Mouse (Mus musculus) kidney, adult 2 months (tissue): ENCODE measurements at regions not wholly inside any gene's neighbourhood (a gene's known extent, or its start where the extent isn't known, plus 50 kb on each side); places are given as distances from the start of the nearest gene placed in this dataset.

Experiments
- CTCF ChIP-seq: fragments of 200-500 bp; conservative IDR thresholded peaks from 2 replicates; pipeline ENCODE4 v1.5.1; 2011; ENCODE audit warnings: low read depth, mild to moderate bottlenecking, control low read depth, low read length, moderate library complexity, mixed read lengths; ENCODE audit not compliant: insufficient read depth, insufficient read length
- POLR2A ChIP-seq: fragments of 200-500 bp; IDR thresholded peaks from one replicate; pipeline ENCODE4 v1.6.1; 2011; ENCODE audit warnings: low read depth, low read length, control low read depth

DNA sequence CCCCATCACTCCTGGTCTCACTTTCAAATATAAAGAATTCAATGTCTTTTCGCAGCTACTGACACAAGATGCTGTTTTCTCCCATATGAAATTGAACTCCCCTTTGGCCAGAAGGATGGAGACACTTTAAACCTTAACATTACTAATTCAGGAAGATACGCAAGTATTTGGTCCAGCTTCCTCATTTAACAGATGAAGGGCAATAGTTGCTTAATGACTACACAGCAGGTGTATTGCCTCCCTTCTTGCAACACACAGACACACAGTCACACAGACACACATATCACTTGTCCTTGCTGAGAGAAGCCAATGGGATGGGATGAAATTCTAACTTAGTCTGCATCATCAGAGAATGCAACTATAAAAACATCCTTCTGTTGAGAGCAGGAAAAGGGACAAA lies 89.8 kb upstream of the Fut8 start:
- TF ChIP-seq CTCF = no peak
- TF ChIP-seq POLR2A = no peak
